Comparison of ENCODE assay signal across 29 mouse cellular contexts in genomic region chr10:5250702-5251101, GRCm38 (mm10).
DNase-seq lines count a peak whose midpoint lies in the region; ATAC-seq and TF ChIP-seq lines count a peak whose summit lies in the region.
"Had no signal": no experiment of that assay in that cellular context is flagged by ENCODE, and none has a peak within 500 bp of the region (broad histone marks: within the 10 kb centered on the region; RNA-seq: fewer than 3 reads in every experiment).

No protein-coding gene starts in this region.

- peaks cover 3% of the 10 kb centered on the region; the same call in 1 of the 2 replicates for H3K36me3 ChIP-seq in kidney, postnatal 0 days (ENCODE audit: insufficient read depth, low read length)
- no peaks in the 10 kb centered on the region for H3K36me3 ChIP-seq in midbrain, embryonic 10.5 days
- H3K36me3 ChIP-seq: embryonic facial prominence, embryonic 10.5 days; forebrain, embryonic 12.5 days had no signal

- WGBS in kidney, postnatal 0 days, result 41% methylated on average over 10 of the region's 10 CpGs
- WGBS in midbrain, embryonic 10.5 days, result 76% methylated on average over 10 of the region's 10 CpGs

- DNase-seq in kidney, postnatal 0 days (ENCODE audit: low spot score), result no peak
- DNase-seq in kidney, postnatal 14 days, result no peak
- peak; percentile 13 for DNase-seq in ZHBTc4 (ENCODE audit: low read depth, low spot score)
- DNase-seq in lung, postnatal 10 days, result peak; percentile 63
- peak; percentile 23 for DNase-seq in retina, postnatal 1 day
- no peak for DNase-seq in adrenal gland, adult 2 months
- no peak for DNase-seq in midbrain, embryonic 10.5 days (ENCODE audit: low spot score)
- DNase-seq in left cerebral cortex, adult 8-10 months (ENCODE audit: low spot score in 2 of 2), result no peak
- DNase-seq: adrenal gland, postnatal 25 days; B cell, adult 2 months; cerebellum, adult 11-12 months; cerebellum, adult 9-11 months; forebrain, postnatal 0 days; gastrocnemius, postnatal 14 days; heart, postnatal 14 days; kidney, adult 9 months; kidney, postnatal 4 days; liver; midbrain, embryonic 14.5 days; right cerebral cortex, postnatal 25 days; spleen, adult 18-20 months; thymus, adult 18-20 months; thymus, postnatal 4 days had no signal

- no peak overlapping the region for H3K4me3 ChIP-seq in kidney, postnatal 0 days (replicated peaks; ENCODE audit: low read depth, low read length)
- H3K4me3 ChIP-seq in midbrain, embryonic 10.5 days, result no peak overlapping the region
- H3K4me3 ChIP-seq: embryonic facial prominence, embryonic 10.5 days; embryonic facial prominence, embryonic 15.5 days; forebrain, embryonic 12.5 days had no signal

- no peak overlapping the region for H3K4me2 ChIP-seq in kidney, postnatal 0 days (ENCODE audit: low read length)
- H3K4me2 ChIP-seq: embryonic facial prominence, embryonic 15.5 days; forebrain, embryonic 12.5 days had no signal

- no peaks in the 10 kb centered on the region for H3K4me1 ChIP-seq in kidney, postnatal 0 days (replicated peaks; ENCODE audit: insufficient read depth, low read length)
- no peaks in the 10 kb centered on the region for H3K4me1 ChIP-seq in midbrain, embryonic 10.5 days
- H3K4me1 ChIP-seq: embryonic facial prominence, embryonic 15.5 days; forebrain, embryonic 12.5 days had no signal

- H3K27ac ChIP-seq in kidney, postnatal 0 days, result no peak overlapping the region
- H3K27ac ChIP-seq in midbrain, embryonic 10.5 days (replicated peaks), result no peak overlapping the region
- H3K27ac ChIP-seq: embryonic facial prominence, embryonic 10.5 days; embryonic facial prominence, embryonic 15.5 days; forebrain, embryonic 12.5 days; liver, embryonic 14.5 days; macrophage had no signal

- 0 out of 2 replicates have a peak, but pooled peaks have one; percentile 46 for ATAC-seq in kidney, postnatal 0 days (replicated peaks; ENCODE audit: low FRiP score, low read depth)
- ATAC-seq: forebrain, postnatal 0 days; hindbrain, embryonic 16.5 days had no signal

- H3K9me3 ChIP-seq in kidney, postnatal 0 days (replicated peaks; ENCODE audit: low read length), result no peaks in the 10 kb centered on the region
- H3K9me3 ChIP-seq in midbrain, embryonic 10.5 days (replicated peaks), result no peaks in the 10 kb centered on the region
- H3K9me3 ChIP-seq: embryonic facial prominence, embryonic 10.5 days; embryonic facial prominence, embryonic 15.5 days; forebrain, embryonic 12.5 days had no signal

- TF ChIP-seq CTCF in kidney, postnatal 0 days (IDR thresholded peaks at IDR 0.05; ENCODE audit: low read depth), result no peak

- H3K27me3 ChIP-seq in kidney, postnatal 0 days (ENCODE audit: insufficient read depth, low read length), result no peaks in the 10 kb centered on the region
- no peaks in the 10 kb centered on the region for H3K27me3 ChIP-seq in midbrain, embryonic 10.5 days (ENCODE audit: low read depth, poor library complexity, severe bottlenecking)
- H3K27me3 ChIP-seq: embryonic facial prominence, embryonic 15.5 days; forebrain, embryonic 12.5 days had no signal

- H3K9ac ChIP-seq in kidney, postnatal 0 days (ENCODE audit: low read depth, low read length), result no peak overlapping the region
- H3K9ac ChIP-seq: embryonic facial prominence, embryonic 15.5 days; forebrain, embryonic 12.5 days; forebrain, postnatal 0 days; liver, embryonic 14.5 days had no signal

Comparison
In these comparisons a context has a peak if more than half of its experiments do, and no peak if none do; other contexts are left out.
1. DNase-seq: peak in ZHBTc4 (single experiment), lung, postnatal 10 days (single experiment) and retina, postnatal 1 day (single experiment); none in kidney, postnatal 0 days (single experiment), kidney, postnatal 14 days (single experiment), adrenal gland, adult 2 months (single experiment), midbrain, embryonic 10.5 days (single experiment) and left cerebral cortex, adult 8-10 months (0 of 2).